Mouse (Mus musculus): Measurements from ENCODE around the gene Ccl6. TPM values are rescaled to one million over a fixed set of nuclear protein-coding genes. Genes with fewer than 3 reads are reported as not detected.

Ccl6 gene
- polyA plus RNA-seq, 1 experiment from 2014 or later, result 0.80 TPM

DNA sequence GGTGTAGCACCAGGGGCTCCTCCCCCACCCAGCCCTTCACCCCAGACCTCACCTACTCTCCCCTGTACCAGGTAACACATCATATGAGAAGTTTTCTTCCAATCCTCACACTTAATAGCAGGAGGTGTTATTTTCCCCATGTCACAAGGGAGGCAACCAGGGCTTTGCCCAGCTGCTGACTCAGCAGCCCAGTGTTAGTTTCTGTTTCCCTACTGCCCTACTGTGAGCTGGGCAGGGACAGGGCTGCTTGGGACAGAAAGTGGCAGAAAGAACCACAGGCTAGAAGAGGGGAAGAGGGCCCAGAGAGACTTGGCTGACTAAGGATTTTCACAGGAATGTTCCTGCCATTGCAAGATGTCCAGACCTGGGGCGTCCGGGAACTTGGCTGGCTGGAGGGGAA, 52.0 kb downstream of the Ccl6 start:
- Histone ChIP-seq H3K4me1 (replicated peaks; ENCODE audit: control insufficient read depth, insufficient read depth, low read length) (no peaks in the 10 kb centered on the region), H3K4me2 (ENCODE audit: low read depth, low read length, severe bottlenecking) (no peak overlapping the region), H3K27ac (ENCODE audit: low read depth, low read length) (no peak overlapping the region), H3K9me3 (ENCODE audit: control insufficient read depth, low read length) (no peaks in the 10 kb centered on the region), H3K36me3 (ENCODE audit: control insufficient read depth, insufficient read depth, low read length) (no peaks in the 10 kb centered on the region), H3K9ac (ENCODE audit: low read length) (no peak overlapping the region), H3K4me3 (ENCODE audit: low read depth, low read length) (no peak overlapping the region), H3K27me3 (ENCODE audit: control insufficient read depth, insufficient read depth, low read length) (no peaks in the 10 kb centered on the region)
- DNase-seq (ENCODE audit: low spot score), result no peak
- ATAC-seq (replicated peaks; ENCODE audit: low FRiP score), result no peak
- 86% methylated on average over 2 of the region's 2 CpGs for WGBS

DNA sequence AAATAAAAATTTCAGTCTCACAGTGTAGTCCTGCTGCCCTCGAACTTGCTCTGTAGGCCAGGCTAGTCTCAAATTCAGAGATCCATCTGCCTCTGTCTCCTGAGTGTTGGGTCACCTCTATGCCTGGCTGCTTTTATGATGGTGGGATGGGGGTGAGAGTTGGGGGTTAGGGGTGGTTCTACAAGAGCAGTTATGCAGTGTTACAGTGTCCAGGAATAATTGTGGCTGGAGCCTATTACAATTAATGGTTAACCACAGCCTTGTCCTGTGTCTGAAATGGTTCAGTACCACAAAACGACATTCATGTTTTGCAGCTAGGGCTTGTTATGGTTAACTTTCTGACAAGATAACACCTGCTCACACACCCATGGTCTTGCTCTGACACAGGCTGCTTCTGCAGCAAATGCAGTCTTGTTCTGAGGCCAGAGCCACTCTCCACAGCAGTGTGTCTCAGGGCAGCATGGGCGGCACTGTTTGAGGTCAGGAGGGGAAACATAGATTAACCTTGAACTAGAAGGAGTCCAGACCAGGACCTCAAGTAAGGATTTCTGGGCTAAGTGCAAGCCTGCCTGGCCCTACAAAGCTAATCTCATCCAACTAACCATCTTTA, 54.1 kb downstream of the Ccl6 start:
- Histone ChIP-seq H3K4me1 (replicated peaks; ENCODE audit: control insufficient read depth, insufficient read depth, low read length) (no peaks in the 10 kb centered on the region), H3K27me3 (ENCODE audit: control insufficient read depth, insufficient read depth, low read length) (no peaks in the 10 kb centered on the region), H3K27ac (ENCODE audit: low read depth, low read length) (no peak overlapping the region), H3K9ac (ENCODE audit: low read length) (no peak overlapping the region), H3K4me2 (ENCODE audit: low read depth, low read length, severe bottlenecking) (no peak overlapping the region), H3K4me3 (ENCODE audit: low read depth, low read length) (no peak overlapping the region), H3K9me3 (ENCODE audit: control insufficient read depth, low read length) (no peaks in the 10 kb centered on the region), H3K36me3 (ENCODE audit: control insufficient read depth, insufficient read depth, low read length) (no peaks in the 10 kb centered on the region)
- WGBS, result 88% methylated on average over 3 of the region's 3 CpGs
- DNase-seq (ENCODE audit: low spot score) (no peak), ATAC-seq (replicated peaks; ENCODE audit: low FRiP score) (no peak)

Other genes starting within 250 kb of the Ccl6 start
- gene Rasl10b, start 183.9 kb downstream of the Ccl6 start, polyA plus RNA-seq (2014; fragmentation: Nextera tagmentation; extraction: Ambion mirVana), result 4.1 and 4.6 TPM in 2 replicates
- gene Gas2l2, start 163.6 kb downstream of the Ccl6 start, polyA plus RNA-seq (2014; fragmentation: Nextera tagmentation; extraction: Ambion mirVana), result not detected in 2 replicates
- 0.29 and 0.68 TPM in 2 replicates for gene 1700020L24Rik, start 155.4 kb downstream of the Ccl6 start, polyA plus RNA-seq (2014; fragmentation: Nextera tagmentation; extraction: Ambion mirVana)
- 1.9 and 2.1 TPM in 2 replicates for gene Mmp28, start 130.0 kb downstream of the Ccl6 start, polyA plus RNA-seq (2014; fragmentation: Nextera tagmentation; extraction: Ambion mirVana)
- gene Taf15, start 120.0 kb downstream of the Ccl6 start, polyA plus RNA-seq (2014; fragmentation: Nextera tagmentation; extraction: Ambion mirVana), result 13.8 and 14.9 TPM in 2 replicates
- not detected in 2 replicates for gene Heatr9, start 70.9 kb downstream of the Ccl6 start, polyA plus RNA-seq (2014; fragmentation: Nextera tagmentation; extraction: Ambion mirVana)
- gene Ccl5, start 62.6 kb downstream of the Ccl6 start, polyA plus RNA-seq (2014; fragmentation: Nextera tagmentation; extraction: Ambion mirVana), result not detected in 2 replicates
- 1.1 and 1.3 TPM in 2 replicates for gene Ccl9, start 14.5 kb downstream of the Ccl6 start, polyA plus RNA-seq (2014; fragmentation: Nextera tagmentation; extraction: Ambion mirVana)
- gene Rpl9-ps1, start 52.5 kb upstream of the Ccl6 start, polyA plus RNA-seq (2014; fragmentation: Nextera tagmentation; extraction: Ambion mirVana), result not detected in 2 replicates
- 0.63 and 0.95 TPM in 2 replicates for gene Ccl3, start 56.3 kb upstream of the Ccl6 start, polyA plus RNA-seq (2014; fragmentation: Nextera tagmentation; extraction: Ambion mirVana)
- 0.44 TPM in 1 of 2 replicates, not detected in the other for gene Ccl4, start 69.5 kb upstream of the Ccl6 start, polyA plus RNA-seq (2014; fragmentation: Nextera tagmentation; extraction: Ambion mirVana)
- 0.40 TPM in 1 of 2 replicates, not detected in the other for gene Wfdc17, start 110.9 kb upstream of the Ccl6 start, polyA plus RNA-seq (2014; fragmentation: Nextera tagmentation; extraction: Ambion mirVana)
- gene Wfdc18, start 115.9 kb upstream of the Ccl6 start, polyA plus RNA-seq (2014; fragmentation: Nextera tagmentation; extraction: Ambion mirVana), result not detected in 2 replicates
- not detected in 2 replicates for gene Wfdc21, start 153.9 kb upstream of the Ccl6 start, polyA plus RNA-seq (2014; fragmentation: Nextera tagmentation; extraction: Ambion mirVana)
- 34.4 and 36.5 TPM in 2 replicates for gene Heatr6, start 160.6 kb upstream of the Ccl6 start, polyA plus RNA-seq (2014; fragmentation: Nextera tagmentation; extraction: Ambion mirVana)

All from forebrain, embryonic 11.5 days (tissue).